Mouse (Mus musculus): ENCODE data around the gene Vkorc1l1.

Gene Vkorc1l1

DNA sequence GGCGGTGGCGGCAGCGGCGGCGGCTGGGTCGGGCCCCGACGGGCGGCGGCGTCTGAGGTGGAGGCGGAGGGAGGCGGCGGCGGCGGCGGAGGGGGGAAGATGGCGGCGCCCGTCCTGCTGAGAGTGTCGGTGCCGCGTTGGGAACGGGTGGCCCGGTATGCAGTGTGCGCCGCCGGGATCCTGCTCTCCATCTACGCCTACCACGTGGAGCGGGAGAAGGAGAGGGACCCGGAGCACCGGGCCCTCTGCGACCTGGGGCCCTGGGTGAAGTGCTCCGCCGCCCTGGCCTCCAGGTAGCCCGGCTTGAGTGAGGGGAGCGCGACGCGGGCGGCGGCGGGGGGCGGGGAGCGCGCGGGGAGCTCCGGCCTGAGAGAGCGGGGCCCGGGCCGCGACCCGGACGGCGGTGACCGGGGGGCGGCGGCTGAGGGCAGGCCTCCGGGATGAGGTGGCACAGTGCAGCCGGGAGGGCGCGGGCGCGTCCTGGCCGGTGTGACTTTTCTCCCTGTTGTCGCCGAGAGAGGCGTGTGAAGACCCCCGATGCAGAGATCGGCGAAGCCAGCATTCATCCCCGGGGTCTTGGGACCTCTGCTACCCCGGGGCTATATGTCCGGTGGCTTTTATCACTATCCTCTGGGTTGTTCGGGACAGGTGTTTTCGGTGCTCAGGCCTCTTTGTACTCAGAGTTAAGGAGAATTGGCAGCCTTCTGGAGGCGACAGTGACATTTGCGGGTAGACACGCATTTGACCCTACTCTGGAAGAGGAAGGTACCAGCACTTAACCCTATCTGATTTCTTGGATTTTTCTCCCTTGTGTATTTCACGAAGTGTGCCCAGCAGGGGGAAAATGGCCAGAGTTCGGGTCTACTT lies 536 bp downstream of the Vkorc1l1 start:
- peak in 1 of 2 experiments; percentile 13 for DNase-seq (ENCODE audit: low read depth in 1 of 2, low spot score in 2 of 2)

DNA sequence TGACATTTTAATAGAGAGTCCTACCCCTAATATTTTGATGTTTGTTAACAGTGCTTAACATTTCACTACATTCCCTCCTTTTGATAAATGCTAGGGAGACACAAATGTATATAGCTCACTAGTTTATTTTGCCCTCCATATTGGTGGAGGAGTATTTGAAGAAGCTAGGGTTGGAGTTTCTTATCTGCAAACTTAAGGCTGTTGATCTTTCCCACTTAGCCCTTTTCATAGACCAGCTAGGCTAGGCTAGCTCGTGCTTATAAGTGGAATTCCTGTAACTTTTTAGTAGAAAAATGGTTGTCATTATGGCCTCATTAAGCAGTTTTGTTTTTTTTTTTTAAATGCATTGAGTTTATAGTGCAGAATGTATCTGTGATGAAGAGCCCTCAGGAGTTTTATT lies 1.6 kb downstream of the Vkorc1l1 start:
- no peak for DNase-seq (ENCODE audit: low read depth in 1 of 2, low spot score in 2 of 2)

DNA sequence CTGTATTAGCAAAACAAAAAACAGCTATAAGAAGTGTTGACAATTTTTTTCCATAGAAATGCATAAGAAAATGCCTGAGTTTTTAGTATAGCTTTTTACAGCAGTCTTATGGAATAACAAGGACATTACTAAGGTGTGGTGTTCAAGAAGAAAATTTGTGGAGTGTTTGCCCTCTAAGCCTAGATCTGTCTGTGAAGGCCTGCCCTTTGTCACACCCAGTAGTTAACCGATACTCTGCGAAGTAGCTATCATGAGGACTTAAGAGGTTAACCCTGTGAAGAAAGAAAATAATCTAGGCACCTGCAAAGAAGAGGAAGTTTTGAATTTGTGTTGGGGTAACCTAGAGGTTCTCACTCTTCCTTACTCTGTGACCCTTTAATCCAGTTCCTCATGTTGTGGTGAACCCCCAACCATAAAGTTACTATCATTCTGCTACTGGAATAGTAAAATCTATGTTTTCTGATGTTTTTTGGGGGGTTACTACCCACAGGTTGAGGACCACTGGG lies 5.8 kb downstream of the Vkorc1l1 start:
- no peak for DNase-seq (ENCODE audit: low read depth in 1 of 2, low spot score in 2 of 2)

DNA sequence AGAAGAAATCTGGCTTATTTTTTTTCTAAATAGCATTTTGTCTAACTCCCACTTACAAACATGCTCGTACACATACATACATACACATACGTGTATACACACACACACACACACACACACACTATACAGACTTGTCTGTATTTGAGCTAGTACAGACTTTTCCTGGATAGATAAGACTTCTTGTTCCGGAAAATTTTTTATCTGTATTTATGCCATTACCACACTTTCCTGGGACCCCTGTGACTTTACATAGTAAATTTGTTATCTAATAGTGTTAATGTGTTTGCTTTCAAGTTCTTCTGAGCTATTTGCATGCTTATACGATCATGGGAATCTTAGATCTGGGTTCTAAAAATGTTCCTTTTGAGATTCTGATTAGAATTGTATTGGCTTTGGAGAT lies 10.4 kb downstream of the Vkorc1l1 start:
- DNase-seq (ENCODE audit: low read depth in 1 of 2, low spot score in 2 of 2), result no peak

DNA sequence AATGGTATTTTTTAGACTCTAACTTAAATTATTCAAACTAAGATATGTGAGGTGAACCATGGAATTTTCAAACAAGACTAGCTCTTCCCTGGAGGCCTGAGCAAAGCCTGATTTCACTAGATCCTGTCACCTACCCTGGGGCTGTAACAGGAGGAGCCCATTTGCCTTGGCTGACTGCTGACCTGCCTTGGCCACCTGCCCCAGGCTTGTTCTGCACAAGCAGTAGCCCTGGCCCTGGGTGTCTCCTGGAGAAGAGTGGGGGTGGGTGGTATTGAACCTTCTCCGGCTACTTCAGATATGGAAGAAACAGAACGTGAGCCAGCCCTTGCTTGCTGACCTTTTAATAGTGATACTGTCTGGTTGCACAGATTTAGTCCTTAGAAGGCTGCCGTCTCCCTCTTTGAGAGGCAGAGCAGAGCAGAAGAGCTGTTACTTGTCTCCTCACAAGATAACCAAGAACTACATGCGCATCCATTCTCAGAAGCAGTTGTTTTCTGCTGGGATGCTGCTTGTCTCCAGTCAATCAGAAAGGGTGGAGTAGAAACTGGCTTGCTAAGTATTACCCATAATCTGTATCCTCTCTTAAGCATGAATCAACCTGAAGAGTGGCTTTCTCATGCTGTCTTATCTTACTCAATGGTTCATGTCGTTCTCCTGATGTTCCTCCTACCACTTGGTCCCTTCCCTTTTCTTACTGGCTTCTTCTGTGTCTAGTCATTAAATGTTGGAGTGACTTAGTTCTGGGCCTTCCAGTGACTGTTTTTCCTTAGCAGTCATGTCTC lies 12.9 kb downstream of the Vkorc1l1 start:
- DNase-seq (ENCODE audit: low read depth in 1 of 2, low spot score in 2 of 2), result no peak

DNA sequence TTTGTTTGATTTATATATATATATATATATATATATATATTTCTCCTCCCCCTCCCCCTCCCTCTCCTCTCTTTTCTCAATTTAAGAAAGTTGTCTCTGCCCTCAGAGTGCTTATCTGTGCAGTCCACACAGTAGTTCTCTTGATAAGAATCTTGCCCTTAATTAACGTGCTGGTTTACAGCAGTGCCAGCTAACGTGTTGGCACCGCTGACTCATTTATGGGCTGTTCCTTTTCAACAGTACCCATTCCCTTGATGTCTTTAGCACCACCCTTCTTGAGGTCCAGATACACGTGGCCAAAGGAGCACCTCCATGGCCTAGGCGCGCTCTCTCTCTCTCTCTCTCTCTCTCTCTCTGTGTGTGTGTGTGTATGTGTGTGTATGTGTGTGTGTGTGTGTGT lies 14.0 kb downstream of the Vkorc1l1 start:
- no peak for DNase-seq (ENCODE audit: low read depth in 1 of 2, low spot score in 2 of 2)

DNA sequence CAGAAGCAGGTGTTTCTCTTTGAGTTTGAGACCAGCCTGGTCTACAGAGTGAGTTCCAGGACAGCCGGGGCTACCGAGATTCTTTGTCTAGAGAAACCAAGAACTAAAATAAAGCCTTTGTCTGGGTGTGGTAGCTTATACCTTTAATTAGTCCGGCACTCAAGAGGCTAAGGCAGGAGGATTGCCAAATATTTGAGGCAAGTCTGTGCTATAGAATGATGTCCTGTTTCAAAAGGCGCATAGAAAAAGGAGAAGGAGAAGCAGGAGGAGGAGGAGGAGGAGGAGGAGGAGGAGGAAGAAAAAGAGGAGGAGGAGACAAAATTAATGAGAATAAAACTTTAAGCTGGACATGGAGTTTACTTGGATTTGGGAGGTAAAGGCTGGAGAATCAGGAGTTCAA lies 21.5 kb downstream of the Vkorc1l1 start:
- no peak for DNase-seq (ENCODE audit: low read depth in 1 of 2, low spot score in 2 of 2)

DNA sequence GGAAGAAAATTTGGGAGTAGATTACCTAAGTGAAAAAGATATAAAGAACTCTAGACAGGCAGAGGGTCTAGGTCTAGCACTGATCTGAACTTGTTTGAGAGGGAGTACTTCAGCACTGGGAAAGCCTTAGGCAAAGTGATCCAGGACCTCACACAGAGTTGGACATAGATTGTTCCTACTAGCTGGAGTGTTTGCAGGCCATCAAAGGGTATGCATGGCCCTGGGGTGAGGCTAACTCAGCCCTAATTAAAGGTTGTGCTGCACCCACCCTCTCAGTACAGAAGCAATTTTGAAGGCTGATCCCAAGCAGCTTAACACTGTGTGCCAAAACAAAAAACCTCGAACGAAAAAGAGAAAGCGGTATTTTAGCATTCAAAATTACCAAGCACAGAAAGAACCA lies 24.7 kb downstream of the Vkorc1l1 start:
- no peak for DNase-seq (ENCODE audit: low read depth in 1 of 2, low spot score in 2 of 2)

DNA sequence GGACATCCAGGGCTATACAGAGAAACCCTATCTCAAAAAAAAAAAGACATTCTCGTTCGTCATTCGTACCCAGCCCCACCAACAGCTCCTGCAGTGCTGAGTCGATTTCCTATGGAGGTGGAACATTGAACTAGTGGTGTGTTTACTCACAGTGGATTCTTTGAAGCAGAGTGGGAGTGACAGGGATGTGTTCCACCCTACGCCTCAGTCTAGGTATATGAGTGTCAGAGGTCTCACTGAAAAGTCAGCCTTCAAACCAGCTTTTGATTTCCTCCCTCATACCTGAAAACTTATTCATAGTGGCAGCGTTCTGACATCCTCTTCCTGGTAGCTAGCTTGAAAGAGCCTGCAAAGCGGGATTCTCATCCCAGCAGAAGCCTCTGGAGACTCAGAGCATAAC lies 26.6 kb downstream of the Vkorc1l1 start:
- no peak for DNase-seq (ENCODE audit: low read depth in 1 of 2, low spot score in 2 of 2)

DNA sequence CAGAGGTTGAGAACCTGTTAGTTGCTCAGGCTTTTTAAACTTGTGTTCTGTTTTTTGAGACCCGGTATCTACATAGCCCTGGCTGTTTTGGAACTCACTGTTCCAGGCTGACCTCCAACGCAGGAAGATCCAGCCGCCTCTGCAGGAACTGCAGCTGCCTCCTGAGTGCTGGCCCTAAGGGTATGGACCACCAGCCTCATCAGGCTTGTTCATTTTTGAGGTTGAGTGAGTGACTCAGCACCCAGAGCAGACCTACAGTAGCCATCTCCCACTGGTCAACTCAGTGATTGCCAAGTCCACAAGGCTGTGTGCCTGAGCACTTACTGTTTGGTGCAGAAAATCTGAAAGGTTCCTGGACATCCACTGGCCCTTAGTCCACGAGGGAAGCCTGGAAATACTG lies 29.7 kb downstream of the Vkorc1l1 start:
- no peak for DNase-seq (ENCODE audit: low read depth in 1 of 2, low spot score in 2 of 2)

DNA sequence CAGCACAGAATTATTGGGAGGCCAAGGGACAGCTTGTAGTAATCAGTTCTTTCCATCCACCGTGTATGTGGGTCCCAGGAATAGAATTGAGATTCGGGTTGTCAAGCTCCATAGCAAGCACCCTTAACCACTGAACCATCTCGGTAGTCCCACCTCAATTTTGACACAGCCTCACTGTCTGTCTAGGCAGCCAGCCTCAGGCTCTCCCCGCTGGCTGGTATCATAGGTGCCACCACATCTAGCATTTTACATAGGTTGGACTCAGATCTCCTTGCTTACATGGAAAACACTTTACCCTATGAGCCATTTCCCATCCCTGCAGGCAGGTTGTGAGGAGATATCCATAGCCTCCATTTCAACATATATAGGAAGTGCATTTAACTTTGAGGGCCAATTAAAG lies 32.6 kb downstream of the Vkorc1l1 start:
- no peak for DNase-seq (ENCODE audit: low read depth in 1 of 2, low spot score in 2 of 2)

DNA sequence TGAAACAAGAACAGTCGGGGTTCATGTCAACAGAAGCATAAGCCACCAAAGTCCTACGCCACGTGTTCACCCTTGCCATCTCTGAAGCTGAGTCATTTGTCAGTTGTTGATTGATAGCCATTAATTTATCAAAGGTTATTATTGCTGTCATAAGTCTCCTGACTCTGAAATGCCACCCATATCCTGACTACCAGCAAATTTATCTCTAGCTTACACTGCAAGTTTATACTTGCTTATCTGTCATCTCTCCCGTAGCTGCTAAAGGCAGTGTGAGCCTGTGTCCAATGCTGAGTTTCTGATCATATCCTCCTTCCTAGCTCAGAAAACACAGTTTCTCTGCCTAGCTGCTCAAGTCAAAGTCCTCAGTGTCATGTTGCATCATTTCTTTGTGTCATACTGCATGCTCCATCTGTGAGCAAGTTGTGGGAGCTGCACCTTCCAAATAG lies 33.1 kb downstream of the Vkorc1l1 start:
- no peak for DNase-seq (ENCODE audit: low read depth in 1 of 2, low spot score in 2 of 2)

DNA sequence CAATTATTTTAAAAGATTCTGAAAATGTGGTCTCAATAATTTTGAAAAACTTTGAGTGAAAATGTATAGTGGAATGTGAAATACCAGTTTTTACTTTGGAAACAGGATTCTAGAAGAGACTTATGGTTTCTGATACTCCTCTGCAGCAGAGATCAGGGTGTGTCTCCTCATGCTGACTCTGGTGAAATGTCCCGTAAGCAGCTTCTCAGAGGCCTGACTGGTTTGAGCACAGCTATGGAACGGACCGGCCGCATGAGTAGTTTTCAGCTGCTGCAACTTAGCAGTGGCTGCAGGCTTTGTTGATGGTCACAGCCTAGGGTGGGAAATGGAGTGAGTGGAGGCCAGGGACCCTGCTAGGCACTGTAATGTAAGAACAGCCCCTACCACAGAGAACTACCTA lies 36.0 kb downstream of the Vkorc1l1 start:
- no peak for DNase-seq (ENCODE audit: low read depth in 1 of 2, low spot score in 2 of 2)

DNA sequence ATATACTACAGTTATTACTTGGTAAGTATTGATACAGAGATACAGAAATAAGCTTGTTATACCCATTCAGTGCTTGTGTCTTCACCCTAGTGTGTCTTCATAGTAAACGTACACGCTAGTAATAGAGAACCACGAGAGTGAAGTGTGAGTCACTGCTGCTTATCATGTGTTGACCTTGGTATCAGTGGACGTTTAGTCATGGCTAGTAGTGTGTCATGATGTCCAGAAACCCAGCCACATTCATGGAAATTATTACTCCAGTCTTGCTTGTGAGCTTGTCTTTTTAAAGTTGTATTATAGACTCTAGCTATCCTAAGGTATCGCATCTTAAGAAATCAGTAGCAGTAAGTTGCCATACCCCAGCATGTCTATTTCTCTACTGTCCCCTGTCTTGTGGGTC lies 36.8 kb downstream of the Vkorc1l1 start:
- no peak for DNase-seq (ENCODE audit: low read depth in 1 of 2, low spot score in 2 of 2)

DNA sequence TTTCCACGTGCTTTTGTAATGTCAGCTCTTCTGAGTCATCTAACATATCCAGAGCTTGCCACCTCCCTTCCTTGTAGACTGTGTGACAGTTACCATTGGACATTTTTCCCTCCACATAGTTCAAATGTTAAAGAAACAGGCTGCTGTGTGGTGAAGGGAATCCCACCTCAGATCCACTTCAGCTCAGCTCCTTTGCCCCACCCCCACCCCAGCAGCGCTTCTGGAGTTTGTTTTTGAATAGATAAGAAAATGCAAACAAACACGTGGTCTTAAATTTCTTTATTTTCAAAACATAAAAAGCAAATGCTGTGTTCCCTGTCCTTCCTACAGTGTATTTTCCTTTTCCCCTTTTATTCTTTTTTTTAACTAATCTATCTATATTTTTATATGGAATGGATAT lies 38.4 kb downstream of the Vkorc1l1 start:
- DNase-seq (ENCODE audit: low read depth in 1 of 2, low spot score in 2 of 2), result no peak

DNA sequence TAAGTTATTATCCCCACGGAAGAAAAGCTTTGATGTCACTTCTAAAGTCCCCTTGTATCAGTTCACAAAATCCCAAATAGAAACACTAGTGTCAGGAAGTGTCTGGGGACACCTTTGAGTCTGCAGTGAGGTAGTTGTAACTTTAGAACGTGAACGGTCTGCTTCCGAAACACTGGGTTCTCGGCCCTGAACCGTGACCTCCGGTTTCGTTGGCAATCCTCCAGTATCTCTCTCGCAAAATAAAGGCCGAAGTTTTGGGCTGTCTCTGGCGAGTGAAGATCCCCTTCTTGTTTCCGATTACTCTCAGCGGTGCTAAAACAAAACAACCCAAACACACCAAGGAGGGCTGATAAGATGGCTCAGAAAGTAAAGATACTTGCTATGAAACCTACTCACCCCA lies 47.6 kb downstream of the Vkorc1l1 start:
- DNase-seq (ENCODE audit: low read depth in 1 of 2, low spot score in 2 of 2), result no peak

DNA sequence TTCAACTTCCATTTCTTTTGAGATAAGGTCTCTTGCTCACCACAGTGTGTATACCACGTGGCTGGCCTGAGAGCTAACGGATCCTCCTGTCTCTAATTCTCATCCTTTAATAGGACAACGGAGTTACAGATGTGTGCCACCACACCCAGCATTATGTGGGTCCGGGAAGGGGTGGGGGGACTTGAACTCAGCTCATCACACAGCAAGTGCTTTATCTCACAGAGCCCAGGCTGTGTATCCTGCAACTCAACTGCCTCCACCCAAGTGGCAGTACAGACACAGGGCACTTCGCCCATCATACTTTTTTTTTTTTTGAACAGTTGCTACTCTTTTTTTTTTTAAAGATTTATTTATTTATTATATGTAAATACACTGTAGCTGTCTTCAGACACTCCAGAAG lies 50.1 kb downstream of the Vkorc1l1 start:
- no peak for DNase-seq (ENCODE audit: low read depth in 1 of 2, low spot score in 2 of 2)

DNA sequence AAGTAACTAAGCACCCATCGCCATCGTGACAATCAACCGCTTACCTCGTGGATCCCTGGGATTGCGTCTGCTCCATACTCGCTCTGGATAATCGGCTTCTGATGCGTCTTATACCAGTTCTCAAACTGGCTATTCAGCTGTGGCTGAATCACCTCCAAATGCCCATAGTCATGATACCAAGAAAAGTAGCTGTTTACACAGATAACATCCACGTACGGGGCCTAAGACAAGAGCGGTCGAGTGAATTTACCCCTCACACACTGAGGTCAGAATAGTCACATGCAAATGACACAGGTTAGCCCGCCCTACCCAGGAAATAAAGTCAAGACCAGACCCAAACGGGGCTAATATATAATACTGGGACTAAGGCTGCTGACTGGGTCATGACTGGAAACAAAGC lies 51.6 kb downstream of the Vkorc1l1 start:
- no peak for DNase-seq (ENCODE audit: low read depth in 1 of 2, low spot score in 2 of 2)

DNA sequence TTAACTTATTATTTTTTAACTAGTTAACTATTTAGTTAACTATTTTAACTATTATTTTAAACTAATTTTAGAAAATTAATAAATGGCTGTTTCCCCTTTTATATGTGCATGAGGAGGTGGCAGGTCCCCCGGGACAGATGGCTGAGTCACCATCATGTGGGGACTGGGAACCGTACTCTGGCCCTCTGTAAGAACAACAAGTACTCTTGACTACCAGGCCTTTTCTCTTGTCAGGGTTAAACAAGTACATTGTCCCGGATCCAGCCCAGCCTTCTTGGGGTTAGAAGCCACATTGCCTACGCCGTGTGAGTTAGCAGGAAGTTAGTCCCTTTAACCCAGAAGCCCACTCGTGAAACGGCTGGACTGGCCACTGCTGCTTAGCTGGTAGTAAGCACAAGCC lies 53.2 kb downstream of the Vkorc1l1 start:
- DNase-seq (ENCODE audit: low read depth in 1 of 2, low spot score in 2 of 2), result no peak

DNA sequence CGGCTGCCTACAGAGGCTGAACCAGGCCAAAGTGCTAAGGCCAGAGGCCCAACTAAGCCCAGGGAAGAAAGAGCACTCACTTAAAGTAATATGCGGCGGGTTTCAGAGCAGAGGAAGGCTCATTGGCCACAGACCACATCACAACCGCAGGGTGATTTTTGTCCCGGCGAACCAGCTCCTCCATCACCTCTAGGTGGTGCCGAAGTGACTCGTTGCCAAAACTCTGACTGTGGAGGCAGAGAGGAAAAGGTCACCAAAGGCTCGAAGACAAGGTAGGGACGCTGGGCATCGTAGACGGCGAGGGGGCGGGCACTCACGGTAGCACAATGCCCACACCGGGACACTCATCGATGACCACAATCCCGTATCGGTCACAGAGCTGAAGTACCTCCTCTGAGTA lies 55.9 kb downstream of the Vkorc1l1 start:
- no peak for DNase-seq (ENCODE audit: low read depth in 1 of 2, low spot score in 2 of 2)

DNA sequence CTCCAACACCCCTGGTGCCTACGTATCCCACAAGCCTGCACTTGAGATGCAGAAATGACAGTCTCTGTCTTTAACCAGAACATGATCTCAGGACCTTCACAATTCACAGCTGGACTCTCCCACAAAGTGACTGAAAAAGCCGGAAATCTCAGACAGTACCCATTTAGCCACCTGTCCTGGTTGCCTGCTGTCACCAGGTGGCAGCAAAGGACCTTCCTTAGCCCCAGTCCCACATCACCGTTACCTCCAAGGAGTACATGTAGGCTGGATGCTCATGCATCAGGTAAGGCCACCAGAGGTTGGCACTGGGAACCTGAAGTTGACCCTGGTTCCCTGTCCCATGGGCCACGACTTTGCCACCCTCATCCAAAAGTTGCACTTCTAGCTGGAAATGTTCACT lies 57.3 kb downstream of the Vkorc1l1 start:
- DNase-seq (ENCODE audit: low read depth in 1 of 2, low spot score in 2 of 2), result peak in 1 of 2 experiments; percentile 25

DNA sequence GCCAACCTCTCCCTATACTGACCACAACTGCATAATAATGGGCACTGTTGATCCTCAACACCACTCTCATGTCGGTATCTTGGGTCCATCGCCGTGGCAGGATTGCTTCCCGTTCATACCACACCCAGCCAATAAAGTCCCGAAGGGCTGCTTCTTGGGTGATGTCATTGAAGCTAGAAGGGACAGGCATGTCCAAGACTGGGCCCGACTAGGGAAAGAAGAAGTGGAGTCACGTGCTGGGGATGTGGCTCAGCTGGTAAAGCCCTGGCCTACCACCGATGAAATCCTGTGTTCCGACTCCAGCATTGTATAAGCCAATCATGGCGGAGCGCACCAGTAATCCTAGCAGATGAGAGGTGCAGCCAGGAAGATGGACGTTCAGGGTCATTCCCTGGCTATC lies 59.0 kb downstream of the Vkorc1l1 start:
- peak; percentile 51 to 59 for DNase-seq (ENCODE audit: low read depth in 1 of 2, low spot score in 2 of 2)
